Mouse (Mus musculus): ENCODE data around the gene Cenpo. TPM values are rescaled to one million over a fixed set of nuclear protein-coding genes. Genes with fewer than 3 reads are reported as not detected.

Gene Cenpo
- polyA plus RNA-seq, 1 experiment from 2014 or later, result 11.1 TPM

DNA sequence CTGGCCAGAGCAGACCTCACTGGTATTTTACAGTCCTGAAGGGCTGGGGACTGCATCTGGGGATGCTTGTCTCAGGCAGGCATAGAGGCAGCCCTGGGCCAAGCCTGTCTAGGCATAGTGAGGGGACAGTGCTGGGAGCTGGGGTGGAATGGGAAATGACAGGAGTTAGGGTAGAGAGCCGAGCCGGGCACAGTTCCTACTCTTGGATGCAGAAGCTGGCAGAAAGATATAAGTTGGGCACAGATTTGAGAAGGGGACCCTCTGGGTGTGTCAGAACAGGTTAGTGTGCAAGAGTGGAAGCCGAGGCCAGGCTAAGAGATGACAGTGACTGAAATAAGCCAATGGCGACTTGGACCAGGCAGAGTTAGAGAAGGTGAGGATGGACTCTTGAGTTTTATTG lies 31.9 kb downstream of the Cenpo start:
- H3K4me3 ChIP-seq (ENCODE audit: low read length), result no peak overlapping the region
- WGBS, result 88% methylated on average over 4 of the region's 4 CpGs
- H3K4me2 ChIP-seq (ENCODE audit: low read depth, low read length), result no peak overlapping the region
- H3K9me3 ChIP-seq (ENCODE audit: control insufficient read depth, low read length), result no peaks in the 10 kb centered on the region
- H3K27ac ChIP-seq (ENCODE audit: low read length), result no peak overlapping the region
- H3K4me1 ChIP-seq (ENCODE audit: control insufficient read depth, insufficient read depth, low read length), result no peaks in the 10 kb centered on the region
- no peak for ATAC-seq
- no peak overlapping the region for H3K9ac ChIP-seq (ENCODE audit: low read depth, low read length)
- H3K27me3 ChIP-seq (replicated peaks; ENCODE audit: control insufficient read depth, insufficient read depth, low read length), result no peaks in the 10 kb centered on the region
- H3K36me3 ChIP-seq (ENCODE audit: control insufficient read depth, insufficient read depth, low read length), result 0 out of 2 replicates have a peak, but pooled peaks cover 3% of the 10 kb centered on the region

GRCm38 (mm10) chr12:4201454-4202200 lies 32.5 kb downstream of the Cenpo start:
- no peak overlapping the region for H3K4me3 ChIP-seq (ENCODE audit: low read length)
- no peak overlapping the region for H3K4me2 ChIP-seq (ENCODE audit: low read depth, low read length)
- no peaks in the 10 kb centered on the region for H3K9me3 ChIP-seq (ENCODE audit: control insufficient read depth, low read length)
- H3K9ac ChIP-seq (ENCODE audit: low read depth, low read length), result no peak overlapping the region
- no peak overlapping the region for H3K27ac ChIP-seq (ENCODE audit: low read length)
- no peaks in the 10 kb centered on the region for H3K27me3 ChIP-seq (replicated peaks; ENCODE audit: control insufficient read depth, insufficient read depth, low read length)
- no peaks in the 10 kb centered on the region for H3K4me1 ChIP-seq (ENCODE audit: control insufficient read depth, insufficient read depth, low read length)
- no peak for ATAC-seq
- WGBS, result 92% methylated on average over 13 of the region's 13 CpGs
- H3K36me3 ChIP-seq (ENCODE audit: control insufficient read depth, insufficient read depth, low read length), result peaks cover 5% of the 10 kb centered on the region; the same call in 1 of the 2 replicates

GRCm38 (mm10) chr12:4199271-4199670 lies 34.8 kb downstream of the Cenpo start:
- Histone ChIP-seq H3K9me3 (ENCODE audit: control insufficient read depth, low read length) (no peaks in the 10 kb centered on the region), H3K9ac (ENCODE audit: low read depth, low read length) (no peak overlapping the region), H3K4me3 (ENCODE audit: low read length) (no peak overlapping the region), H3K36me3 (ENCODE audit: control insufficient read depth, insufficient read depth, low read length) (peaks cover 3% of the 10 kb centered on the region; the same call in 1 of the 2 replicates), H3K27ac (ENCODE audit: low read length) (no peak overlapping the region), H3K4me2 (ENCODE audit: low read depth, low read length) (no peak overlapping the region), H3K4me1 (ENCODE audit: control insufficient read depth, insufficient read depth, low read length) (no peaks in the 10 kb centered on the region), H3K27me3 (replicated peaks; ENCODE audit: control insufficient read depth, insufficient read depth, low read length) (no peaks in the 10 kb centered on the region)
- no peak for ATAC-seq
- WGBS, result 93% methylated on average over 11 of the region's 11 CpGs

- WGBS, result 87% methylated on average over 4 of the region's 4 CpGs
- Histone ChIP-seq H3K27me3 (replicated peaks; ENCODE audit: control insufficient read depth, insufficient read depth, low read length) (no peaks in the 10 kb centered on the region), H3K36me3 (ENCODE audit: control insufficient read depth, insufficient read depth, low read length) (peaks cover 3% of the 10 kb centered on the region; the same call in 1 of the 2 replicates), H3K27ac (ENCODE audit: low read length) (no peak overlapping the region), H3K9ac (ENCODE audit: low read depth, low read length) (no peak overlapping the region), H3K4me1 (ENCODE audit: control insufficient read depth, insufficient read depth, low read length) (no peaks in the 10 kb centered on the region), H3K4me2 (ENCODE audit: low read depth, low read length) (no peak overlapping the region), H3K9me3 (ENCODE audit: control insufficient read depth, low read length) (no peaks in the 10 kb centered on the region), H3K4me3 (ENCODE audit: low read length) (no peak overlapping the region)
- no peak for ATAC-seq
These were observed 35.4 kb downstream of the Cenpo start for GRCm38 (mm10) chr12:4198702-4199101.

DNA sequence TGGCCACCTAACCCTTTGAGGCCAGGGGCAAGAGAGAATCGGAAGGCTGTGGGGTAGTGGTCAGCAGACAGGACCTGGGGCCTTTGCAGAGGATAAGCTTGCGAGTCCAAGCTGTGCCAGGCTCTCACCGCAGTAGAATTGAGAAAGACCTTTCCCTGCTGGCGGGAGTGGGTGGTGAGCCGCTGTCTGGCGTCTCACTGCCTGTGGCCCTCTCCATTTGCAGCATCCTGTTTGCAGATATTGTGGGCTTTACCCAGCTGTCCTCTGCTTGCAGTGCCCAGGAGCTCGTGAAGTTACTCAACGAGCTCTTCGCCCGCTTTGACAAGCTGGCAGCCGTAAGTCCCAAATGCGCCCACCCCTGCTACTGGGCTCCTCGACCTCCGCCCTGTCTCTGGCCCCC lies 39.5 kb downstream of the Cenpo start:
- 93% methylated on average over 14 of the region's 14 CpGs for WGBS
- no peak overlapping the region for H3K4me2 ChIP-seq (ENCODE audit: low read depth, low read length)
- peaks cover 3% of the 10 kb centered on the region; the same call in 1 of the 2 replicates for H3K36me3 ChIP-seq (ENCODE audit: control insufficient read depth, insufficient read depth, low read length)
- H3K27me3 ChIP-seq (replicated peaks; ENCODE audit: control insufficient read depth, insufficient read depth, low read length), result no peaks in the 10 kb centered on the region
- 0 out of 2 replicates have a peak, but pooled peaks cover 8% of the 10 kb centered on the region for H3K4me1 ChIP-seq (ENCODE audit: control insufficient read depth, insufficient read depth, low read length)
- no peaks in the 10 kb centered on the region for H3K9me3 ChIP-seq (ENCODE audit: control insufficient read depth, low read length)
- ATAC-seq, result no peak
- H3K9ac ChIP-seq (ENCODE audit: low read depth, low read length), result no peak overlapping the region
- H3K27ac ChIP-seq (ENCODE audit: low read length), result no peak overlapping the region
- no peak overlapping the region for H3K4me3 ChIP-seq (ENCODE audit: low read length)

- WGBS, result 45% methylated on average over 10 of the region's 10 CpGs
- H3K4me1 ChIP-seq (ENCODE audit: control insufficient read depth, insufficient read depth, low read length), result peaks cover 19% of the 10 kb centered on the region
- H3K9ac ChIP-seq (ENCODE audit: low read depth, low read length), result no peak overlapping the region
- H3K4me3 ChIP-seq (ENCODE audit: low read length), result no peak overlapping the region
- H3K27me3 ChIP-seq (replicated peaks; ENCODE audit: control insufficient read depth, insufficient read depth, low read length), result no peaks in the 10 kb centered on the region
- H3K36me3 ChIP-seq (ENCODE audit: control insufficient read depth, insufficient read depth, low read length), result peaks cover 3% of the 10 kb centered on the region; the same call in 1 of the 2 replicates
- H3K27ac ChIP-seq (ENCODE audit: low read length), result peak overlapping the region; percentile 46; the same call in 1 of the 2 replicates
- H3K9me3 ChIP-seq (ENCODE audit: control insufficient read depth, low read length), result no peaks in the 10 kb centered on the region
- no peak overlapping the region for H3K4me2 ChIP-seq (ENCODE audit: low read depth, low read length)
- peak; percentile 43 for ATAC-seq
These were observed 40.9 kb downstream of the Cenpo start for GRCm38 (mm10) chr12:4193025-4193740.

DNA sequence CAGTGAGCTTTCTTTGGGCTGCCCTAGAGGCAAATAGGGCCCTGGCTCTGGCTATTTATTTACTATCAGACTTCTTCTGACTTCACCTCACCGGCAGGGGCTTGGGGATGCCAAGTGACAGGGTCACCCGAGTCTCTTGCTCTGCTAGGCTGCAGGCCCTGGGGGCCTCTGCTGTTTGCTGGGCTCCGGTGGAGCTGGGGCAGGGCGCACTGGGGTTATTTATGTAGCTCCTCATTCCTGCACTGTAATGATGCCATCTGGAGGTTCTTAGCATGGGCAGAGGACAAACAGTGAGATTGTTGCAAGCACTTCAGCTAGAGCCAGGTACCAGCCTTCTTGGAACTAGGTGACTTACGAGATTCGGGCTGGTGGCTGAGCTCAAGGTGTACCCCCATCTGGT lies 41.6 kb downstream of the Cenpo start:
- Histone ChIP-seq H3K4me3 (ENCODE audit: low read length) (no peak overlapping the region), H3K9me3 (ENCODE audit: control insufficient read depth, low read length) (no peaks in the 10 kb centered on the region), H3K27me3 (replicated peaks; ENCODE audit: control insufficient read depth, insufficient read depth, low read length) (no peaks in the 10 kb centered on the region), H3K4me1 (ENCODE audit: control insufficient read depth, insufficient read depth, low read length) (peaks cover 20% of the 10 kb centered on the region), H3K36me3 (ENCODE audit: control insufficient read depth, insufficient read depth, low read length) (peaks cover 3% of the 10 kb centered on the region; the same call in 1 of the 2 replicates), H3K27ac (ENCODE audit: low read length) (peak overlapping the region; percentile 46), H3K4me2 (ENCODE audit: low read depth, low read length) (no peak overlapping the region), H3K9ac (ENCODE audit: low read depth, low read length) (no peak overlapping the region)
- WGBS, result 59% methylated on average over 6 of the region's 6 CpGs
- ATAC-seq, result no peak

DNA sequence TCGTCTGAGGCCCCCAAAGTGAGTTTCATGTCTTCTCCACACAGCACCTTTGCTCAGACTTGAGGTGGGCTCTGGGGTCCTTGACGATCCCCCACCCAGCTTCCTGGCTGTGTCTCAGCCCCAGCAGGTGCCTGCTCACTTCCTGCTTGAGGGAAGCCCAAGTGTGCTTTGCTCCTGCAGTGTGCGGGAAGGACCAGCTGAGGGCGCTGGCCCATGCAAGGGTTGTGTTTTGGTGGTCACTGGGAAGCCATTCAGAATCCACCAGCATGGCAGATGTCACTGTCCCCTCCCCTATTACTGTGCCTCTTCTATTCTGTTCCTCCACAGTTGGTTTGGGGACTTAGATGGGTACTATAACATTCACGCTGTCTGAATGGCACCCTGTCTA lies 45.0 kb downstream of the Cenpo start:
- no peak overlapping the region for H3K27ac ChIP-seq (ENCODE audit: low read length)
- H3K36me3 ChIP-seq (ENCODE audit: control insufficient read depth, insufficient read depth, low read length), result no peaks in the 10 kb centered on the region
- no peak overlapping the region for H3K4me3 ChIP-seq (ENCODE audit: low read length)
- 48% methylated on average over 5 of the region's 5 CpGs for WGBS
- no peak overlapping the region for H3K4me2 ChIP-seq (ENCODE audit: low read depth, low read length)
- no peaks in the 10 kb centered on the region for H3K27me3 ChIP-seq (replicated peaks; ENCODE audit: control insufficient read depth, insufficient read depth, low read length)
- H3K9ac ChIP-seq (ENCODE audit: low read depth, low read length), result no peak overlapping the region
- H3K4me1 ChIP-seq (ENCODE audit: control insufficient read depth, insufficient read depth, low read length), result peaks cover 20% of the 10 kb centered on the region
- ATAC-seq, result peak; percentile 22; the same call in 1 of the 2 replicates
- no peaks in the 10 kb centered on the region for H3K9me3 ChIP-seq (ENCODE audit: control insufficient read depth, low read length)

GRCm38 (mm10) chr12:4188171-4189059 lies 45.7 kb downstream of the Cenpo start:
- Histone ChIP-seq H3K27me3 (replicated peaks; ENCODE audit: control insufficient read depth, insufficient read depth, low read length) (no peaks in the 10 kb centered on the region), H3K4me2 (ENCODE audit: low read depth, low read length) (no peak overlapping the region), H3K36me3 (ENCODE audit: control insufficient read depth, insufficient read depth, low read length) (no peaks in the 10 kb centered on the region), H3K4me1 (ENCODE audit: control insufficient read depth, insufficient read depth, low read length) (peaks cover 18% of the 10 kb centered on the region), H3K27ac (ENCODE audit: low read length) (peak overlapping the region; percentile 40), H3K9me3 (ENCODE audit: control insufficient read depth, low read length) (no peaks in the 10 kb centered on the region), H3K9ac (ENCODE audit: low read depth, low read length) (no peak overlapping the region), H3K4me3 (ENCODE audit: low read length) (no peak overlapping the region)
- peak; percentile 84 for ATAC-seq
- WGBS, result 35% methylated on average over 14 of the region's 14 CpGs

Data from intestine, embryonic 16.5 days (tissue).